Mouse (Mus musculus) adrenal gland, adult 2 months (tissue): ENCODE measurements around the gene Olfr718-ps1. TPM values are rescaled to one million over a fixed set of nuclear protein-coding genes. Genes with fewer than 3 reads are reported as not detected.
A peak's percentile ranks its signal among the peaks of the same experiment; 100 is the strongest.
"Not testable (repeated sequence)": the region's sequence is repeated elsewhere in the genome, so short reads cannot be mapped to it uniquely, and the experiment has no call there.

ENCODE experiments used
- DNase-seq: peaks from one replicate; pipeline ENCODE4 v3.0.0; 2021
- long read RNA-seq: library from polyadenylated mRNA; stranded (forward); transcript quantifications from one replicate; pipeline ENCODE4 v2.0.0, GENCODE M21; 2021
- polyA plus RNA-seq: library from polyadenylated mRNA; depleted of rRNA; stranded (reverse); fragments of >200 nt; gene quantifications from 2 replicates; pipeline ENCODE4 v1.2.3, GENCODE M21; 2012; rRNA removed
- total RNA-seq, 2 experiments: library from RNA; stranded (reverse); gene quantifications; 2 replicates each; pipeline ENCODE4 v1.2.3; 2021

Olfr718-ps1 gene
- total RNA-seq (not detected), polyA plus RNA-seq (not detected in 2 replicates)
- long read RNA-seq: 0 reads

DNA sequence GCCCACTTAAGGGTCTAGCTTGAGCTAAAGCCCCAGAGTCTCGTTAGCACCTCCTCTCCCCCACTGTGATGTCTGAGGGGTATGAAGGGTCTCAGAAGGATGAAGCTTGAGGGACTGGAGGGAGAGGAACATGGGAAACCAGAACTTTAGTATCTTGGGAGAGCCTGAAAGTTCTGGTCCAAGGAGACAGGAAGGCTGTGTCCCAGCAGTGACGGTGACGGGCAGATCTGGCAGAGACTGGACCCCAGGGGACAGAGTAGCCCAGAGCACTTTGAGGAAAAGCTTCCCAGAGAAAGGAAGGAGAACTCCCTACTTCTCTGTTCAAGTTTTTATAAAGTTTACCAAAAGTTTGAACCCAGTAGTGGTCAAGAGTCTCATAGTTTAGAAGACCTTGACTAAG, at the start of gene Olfr718-ps1:
TSS of gene Olfr718-ps1 (minus strand) at position 101 of the 400 bp plus-strand sequence.
- DNase-seq: no peak

DNA sequence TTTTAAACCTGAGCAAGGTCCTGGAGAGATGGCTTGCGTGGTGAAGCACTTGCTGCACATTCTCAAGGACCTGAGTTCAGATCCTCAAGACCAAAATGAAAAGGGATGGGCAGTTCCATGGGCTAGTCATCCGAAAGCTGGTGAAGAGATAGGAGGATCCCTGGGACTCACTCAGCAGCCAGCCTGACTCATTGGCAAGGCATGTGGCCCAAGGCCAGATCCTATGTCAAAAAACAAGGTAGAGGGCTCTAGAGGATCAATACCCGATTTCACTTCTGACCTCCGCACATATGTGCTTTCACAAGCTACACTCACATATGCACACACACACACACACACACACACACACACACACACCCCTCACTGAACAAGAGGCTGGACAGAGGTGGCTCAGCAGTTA, 49.1 kb upstream of the Olfr718-ps1 start:
- peak; percentile 64 for DNase-seq

DNA sequence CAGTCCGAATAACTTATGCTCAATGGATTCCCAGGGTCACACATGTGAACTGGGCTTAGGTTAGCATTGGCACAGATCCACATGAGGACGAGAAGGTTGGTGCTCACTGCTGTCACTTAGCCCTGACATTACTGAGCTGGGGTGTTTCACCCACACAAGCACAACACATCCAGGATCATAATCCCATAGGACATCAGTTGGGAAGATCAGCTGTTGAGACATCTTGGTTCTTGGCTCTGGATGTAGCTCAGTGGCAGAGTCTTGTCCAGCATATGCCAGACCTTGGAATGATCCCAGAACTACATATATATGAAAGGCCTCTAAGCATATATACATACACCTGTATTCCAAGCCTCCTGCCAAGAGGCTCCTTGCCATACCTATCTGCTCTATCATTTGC, 47.8 kb upstream of the Olfr718-ps1 start:
- DNase-seq: no peak

GRCm38 (mm10) chr5:143194747-143195146, 47.4 kb upstream of the Olfr718-ps1 start:
- DNase-seq: not testable (repeated sequence)

GRCm38 (mm10) chr5:143192806-143193205, 45.4 kb upstream of the Olfr718-ps1 start:
- DNase-seq: no peak

GRCm38 (mm10) chr5:143188014-143188413, 40.6 kb upstream of the Olfr718-ps1 start:
- DNase-seq: not testable (repeated sequence)

DNA sequence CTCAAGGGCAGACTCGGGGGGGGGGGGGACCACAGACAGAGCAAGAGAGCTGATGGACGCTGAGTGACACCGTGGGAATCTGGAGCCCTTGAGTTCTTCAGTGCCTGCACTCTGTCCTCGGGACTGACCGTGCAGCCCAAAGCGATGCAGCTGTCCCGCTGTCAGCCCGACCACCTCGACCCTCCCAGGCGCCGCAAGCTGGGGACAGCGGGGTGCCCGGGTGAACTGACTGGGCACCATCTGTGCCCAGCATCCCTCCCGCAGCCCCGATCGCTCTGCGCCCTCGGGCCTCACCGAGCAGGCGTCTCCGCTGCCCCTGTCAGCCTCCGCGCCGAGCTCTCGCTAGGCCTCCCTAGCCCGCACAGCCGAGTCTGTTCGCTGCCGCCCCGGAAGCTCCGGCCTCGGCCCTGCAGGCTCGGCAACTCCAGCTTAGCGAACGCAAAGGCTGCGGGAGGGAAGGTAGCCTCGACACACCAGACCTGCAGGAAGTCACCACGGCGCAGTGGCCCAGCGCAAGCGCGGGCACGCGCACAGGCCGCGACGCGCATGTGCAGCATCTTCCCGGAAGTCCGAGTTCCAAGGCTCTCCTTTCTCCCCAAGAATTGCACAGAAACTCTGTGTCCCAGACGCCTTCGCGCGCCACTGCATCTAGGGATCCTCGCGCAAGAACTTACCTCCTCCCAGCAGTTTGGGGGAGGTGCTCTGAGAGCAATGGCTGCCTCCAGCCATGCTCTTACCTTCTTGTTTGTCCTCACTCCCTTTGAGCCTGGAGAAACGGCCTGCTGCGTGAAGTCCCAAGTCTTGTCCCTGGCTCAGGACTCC, 33.1 kb upstream of the Olfr718-ps1 start, which contains the start of the genes Rbak and Spdye4b:
TSS of gene Rbak (minus strand) at position 521 of the 822 bp plus-strand sequence.
TSS of gene Spdye4b (plus strand) at position 763 of the 822 bp plus-strand sequence.
- peak; percentile 95 for DNase-seq

DNA sequence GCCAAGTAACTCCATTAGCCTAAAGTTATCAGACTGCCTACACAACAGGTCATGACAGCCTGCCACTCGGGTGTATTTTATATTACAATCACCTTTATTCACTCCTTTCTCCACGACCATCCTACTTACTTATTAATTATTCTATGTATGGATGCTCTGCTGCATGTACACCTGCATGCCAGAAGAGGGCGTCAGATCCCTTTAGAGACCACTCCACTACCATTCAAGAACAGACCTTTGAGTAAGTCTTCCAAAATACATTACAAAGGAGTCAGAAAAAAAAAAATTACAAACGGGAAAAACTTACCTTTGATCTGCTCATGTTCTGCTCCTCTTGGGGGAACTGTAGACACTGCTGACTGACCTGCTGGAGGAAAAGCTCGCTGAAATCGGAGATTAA, 31.8 kb upstream of the Olfr718-ps1 start:
- no peak for DNase-seq

DNA sequence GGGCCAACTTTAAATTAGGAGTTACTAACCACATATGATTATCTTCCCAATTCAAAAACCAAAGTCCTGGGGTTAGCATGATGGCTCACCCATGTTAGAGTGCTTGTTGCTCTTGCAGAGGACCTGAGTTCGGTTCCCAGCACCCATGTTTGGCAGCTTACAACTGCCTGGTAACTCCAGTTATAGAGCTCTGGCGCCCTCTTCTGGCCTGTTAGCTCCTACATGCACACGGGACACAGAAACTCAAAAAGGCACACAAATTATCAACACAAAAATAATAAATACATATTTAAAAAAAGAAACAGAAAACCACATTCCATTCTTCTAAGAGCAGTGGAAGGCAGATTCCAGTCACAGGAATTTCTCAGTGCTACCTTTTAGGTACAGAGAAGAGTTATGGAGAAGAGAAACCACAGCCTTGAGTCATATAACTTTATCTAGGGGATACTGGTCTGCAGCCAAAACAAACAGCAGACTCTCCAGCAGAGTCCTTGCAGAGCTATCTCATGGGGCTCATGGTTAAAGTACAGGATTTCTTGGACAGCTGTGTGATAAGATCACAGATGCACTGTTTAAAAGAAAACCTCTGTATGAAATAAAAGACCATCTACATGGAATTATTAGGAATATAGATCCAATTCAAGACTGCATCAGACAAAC, 30.3 kb upstream of the Olfr718-ps1 start:
- DNase-seq: peak; percentile 52

DNA sequence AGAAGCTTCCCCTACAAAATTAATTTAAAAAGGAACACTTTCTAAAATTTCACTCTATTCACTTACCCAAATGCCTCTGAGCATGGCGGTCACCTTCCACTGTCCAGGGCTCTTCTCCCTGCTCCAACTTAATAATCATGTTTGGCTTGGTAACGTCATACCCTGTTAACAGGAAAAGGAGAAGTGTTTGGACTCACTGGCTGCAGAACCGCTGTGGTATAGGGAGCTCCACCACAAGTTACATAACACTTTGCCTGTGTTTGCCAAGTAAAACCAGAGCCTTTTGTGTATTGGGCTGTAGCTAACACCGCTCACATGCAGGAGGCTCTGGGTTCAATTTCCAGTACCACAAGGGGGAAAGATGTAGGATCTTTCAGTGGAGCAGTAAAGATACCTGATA, 28.6 kb upstream of the Olfr718-ps1 start:
- DNase-seq: no peak

DNA sequence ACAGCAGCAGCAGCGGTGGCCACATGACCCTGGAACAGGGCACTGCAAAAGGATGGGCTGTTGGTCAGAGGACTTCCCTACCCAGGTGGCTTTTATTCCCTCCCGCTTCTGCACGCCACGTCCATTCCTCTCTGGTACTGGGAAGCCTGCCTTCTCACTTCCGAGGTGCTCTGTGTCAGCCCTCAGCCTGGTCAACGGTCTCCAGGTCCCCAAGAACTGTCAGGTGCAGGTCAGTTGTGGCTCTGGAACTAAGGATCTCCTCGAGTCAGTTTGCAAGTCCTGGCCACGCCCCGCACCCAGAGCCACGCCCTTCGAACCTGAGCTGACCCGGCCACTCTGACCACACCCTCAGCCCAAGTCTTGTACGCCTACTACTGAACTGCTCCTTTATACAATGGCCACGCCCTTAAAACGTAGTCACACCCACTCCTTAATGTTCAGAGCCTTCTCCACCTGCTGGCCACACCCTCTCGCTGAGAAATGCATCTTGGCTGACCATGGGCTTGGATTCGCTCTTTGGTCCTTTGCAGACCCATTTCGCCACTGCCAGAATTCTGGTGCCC, 18.2 kb upstream of the Olfr718-ps1 start:
- DNase-seq: no peak

DNA sequence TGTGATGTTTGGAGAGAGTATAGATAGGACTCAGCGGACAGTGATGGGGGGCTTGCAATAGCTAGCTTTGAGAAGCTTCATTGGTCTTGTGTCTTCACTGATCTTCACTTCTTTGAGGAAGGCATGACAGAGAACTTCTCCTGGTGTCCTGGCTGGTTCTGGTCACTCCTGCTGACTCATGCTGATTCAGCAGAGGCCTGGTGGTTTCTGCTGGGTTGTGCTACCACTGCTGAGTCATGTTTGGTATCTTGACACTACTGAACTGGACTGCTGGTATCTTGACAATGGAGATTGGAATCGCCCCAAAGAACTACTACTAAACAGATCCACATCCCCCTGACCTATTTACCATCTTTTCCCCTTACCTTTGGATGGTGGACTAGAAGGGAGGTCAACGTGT, 8.2 kb upstream of the Olfr718-ps1 start:
- DNase-seq: no peak

GRCm38 (mm10) chr5:143153756-143154155, 6.4 kb upstream of the Olfr718-ps1 start:
- DNase-seq: no peak

DNA sequence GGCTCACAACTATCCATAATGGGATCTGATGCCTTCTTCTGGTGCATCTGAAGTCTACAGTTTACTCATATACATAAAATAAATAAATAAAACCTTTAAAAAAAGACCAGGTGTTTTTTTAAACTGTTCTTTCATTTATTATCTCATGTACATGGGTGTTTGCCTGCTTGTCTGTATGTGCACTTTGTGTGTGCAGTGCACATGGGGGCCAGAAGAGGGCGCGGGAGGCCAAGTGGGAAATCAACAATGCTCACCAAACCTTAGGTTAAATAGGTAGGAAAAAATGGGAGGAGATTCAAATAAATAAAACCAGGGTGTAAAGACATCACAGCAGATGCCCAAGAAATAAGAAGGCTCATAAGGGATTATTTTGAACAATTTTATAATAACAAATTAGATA, 2.7 kb upstream of the Olfr718-ps1 start:
- no peak for DNase-seq

GRCm38 (mm10) chr5:143149536-143149935, 2.2 kb upstream of the Olfr718-ps1 start:
- DNase-seq: no peak

- DNase-seq: no peak
Observed at GRCm38 (mm10) chr5:143148661-143149060, 1.3 kb upstream of the Olfr718-ps1 start.

DNA sequence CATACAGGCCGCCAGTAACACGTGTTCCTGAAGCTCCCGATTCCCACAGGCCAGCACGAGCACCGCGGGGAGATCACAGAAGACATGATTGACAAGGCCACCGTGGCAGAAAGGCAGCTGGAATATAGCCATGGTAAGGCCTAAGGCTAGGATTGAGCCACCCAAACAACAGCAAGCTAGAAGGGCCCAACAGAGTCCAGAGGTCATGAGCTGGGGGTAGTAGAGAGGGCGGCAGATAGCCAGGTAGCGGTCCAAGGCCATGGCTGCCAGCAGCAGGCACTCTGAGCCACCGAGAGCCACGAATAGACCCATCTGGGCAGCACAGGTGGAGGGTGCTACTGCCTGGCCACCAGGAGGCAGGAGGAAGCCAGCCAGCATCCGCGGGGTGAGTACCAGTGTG, 9.8 kb downstream of the Olfr718-ps1 start:
- peak; percentile 4 for DNase-seq

DNA sequence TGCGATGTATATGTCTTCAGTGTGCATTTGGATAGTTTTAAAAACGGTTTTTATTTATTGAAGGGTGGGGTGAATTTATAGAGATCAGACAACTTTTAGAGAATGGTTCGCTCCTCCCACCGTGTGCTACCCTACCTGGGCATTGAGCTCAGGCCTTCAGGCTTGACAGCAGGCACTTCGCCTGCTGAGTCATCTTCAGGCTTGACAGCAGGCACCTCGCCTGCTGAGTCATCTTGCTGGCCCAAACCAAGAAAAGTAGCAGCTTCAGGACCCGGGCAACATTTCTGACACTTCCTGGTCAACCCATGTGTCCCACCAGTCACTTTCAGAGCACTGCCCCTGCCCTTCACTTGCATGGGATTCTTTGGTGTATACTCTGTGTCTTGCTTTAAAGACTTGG, 12.3 kb downstream of the Olfr718-ps1 start:
- peak; percentile 13 for DNase-seq

DNA sequence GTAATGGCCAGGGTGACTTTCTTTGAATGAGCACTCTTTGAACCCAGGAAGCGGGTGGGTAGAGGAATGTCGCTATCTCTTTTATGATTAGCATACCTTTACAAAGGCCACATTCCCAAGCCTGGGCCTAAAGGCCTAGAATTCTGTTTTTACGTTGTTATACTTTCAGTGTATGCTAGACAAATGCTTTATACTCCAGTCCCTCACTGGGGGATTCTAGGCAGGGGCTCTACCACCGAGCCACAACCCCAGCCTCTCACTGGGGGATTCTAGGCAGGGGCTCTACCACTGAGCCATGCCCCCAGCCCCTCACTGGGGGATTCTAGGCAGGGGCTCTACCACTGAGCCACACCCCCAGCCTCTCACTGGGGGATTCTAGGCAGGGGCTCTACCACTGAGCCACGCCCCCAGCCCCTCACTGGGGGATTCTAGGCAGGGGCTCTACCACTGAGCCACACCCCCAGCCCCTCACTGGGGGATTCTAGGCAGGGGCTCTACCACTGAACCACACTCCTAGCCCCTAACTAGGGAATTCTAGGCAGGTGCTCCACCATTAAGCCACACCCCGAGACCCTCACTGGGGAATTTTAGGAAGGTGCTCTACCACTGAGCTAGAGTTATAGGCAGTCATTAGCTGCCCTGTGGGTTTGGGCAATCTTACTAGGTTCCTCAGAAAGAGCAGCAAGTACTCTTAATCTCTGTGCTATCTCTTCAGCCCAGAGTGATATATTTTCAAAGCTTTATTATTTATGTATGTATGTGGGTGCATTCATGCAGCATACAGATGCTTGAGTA, 13.0 kb downstream of the Olfr718-ps1 start:
- not testable (repeated sequence) for DNase-seq

DNA sequence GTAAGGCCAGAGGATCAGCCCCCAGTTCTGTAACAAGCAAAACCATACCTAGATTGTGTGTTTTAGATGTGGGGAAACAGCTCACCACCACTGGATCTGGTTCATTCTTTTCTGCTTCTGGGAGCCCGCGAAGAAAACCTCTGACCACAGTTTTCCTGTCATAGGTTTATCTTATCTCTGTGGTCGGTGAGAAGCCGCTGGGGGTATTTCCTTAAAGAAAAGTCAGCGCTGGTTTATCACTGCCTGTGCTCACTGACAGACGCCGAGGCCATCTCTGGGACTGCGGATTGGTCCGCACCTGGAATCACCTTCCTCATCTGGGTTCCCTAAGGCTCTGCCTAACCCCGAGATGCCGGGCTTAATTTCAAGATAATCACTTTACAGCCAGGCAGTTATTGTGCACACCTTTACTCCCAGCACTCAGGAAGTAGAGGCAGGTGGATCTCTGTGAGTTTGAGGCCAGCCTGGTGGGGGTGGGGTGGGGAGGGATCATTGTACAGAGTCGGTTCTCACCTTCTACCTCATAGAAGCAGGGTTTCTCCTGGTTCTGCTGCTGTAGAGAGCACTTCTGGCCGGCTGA, 14.4 kb downstream of the Olfr718-ps1 start:
- no peak for DNase-seq

DNA sequence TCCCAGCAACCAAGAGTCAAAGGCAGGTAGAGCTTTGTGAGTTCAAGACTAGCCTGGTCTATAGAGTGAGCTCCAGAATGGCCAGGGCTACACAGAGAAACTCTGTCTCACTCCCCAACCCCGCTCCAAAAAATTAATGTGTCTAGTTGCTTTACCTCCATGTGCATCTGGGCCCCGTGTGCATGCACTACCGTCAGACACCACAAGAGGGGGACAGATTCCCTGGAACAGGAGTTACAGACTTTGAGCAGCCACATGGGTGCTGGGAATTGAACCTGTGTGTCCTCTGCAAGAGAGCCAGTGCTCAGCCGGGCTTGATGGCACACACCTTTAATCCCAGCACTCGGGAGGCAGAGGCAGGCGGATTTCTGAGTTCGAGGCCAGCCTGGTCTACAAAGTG, 17.0 kb downstream of the Olfr718-ps1 start:
- no peak for DNase-seq

- no peak for DNase-seq
Observed at GRCm38 (mm10) chr5:143129101-143129500, 18.3 kb downstream of the Olfr718-ps1 start.
